Mouse (Mus musculus): Measurements from ENCODE around the gene Cklf. TPM values are rescaled to one million over a fixed set of nuclear protein-coding genes. Genes with fewer than 3 reads are reported as not detected.
A peak's percentile ranks its signal among the peaks of the same experiment; 100 is the strongest.
"Not testable (repeated sequence)": the region's sequence is repeated elsewhere in the genome, so short reads cannot be mapped to it uniquely, and the experiment has no call there.

Gene Cklf
- polyA plus RNA-seq, 1 experiment from 2014 or later = 35.5 TPM

DNA sequence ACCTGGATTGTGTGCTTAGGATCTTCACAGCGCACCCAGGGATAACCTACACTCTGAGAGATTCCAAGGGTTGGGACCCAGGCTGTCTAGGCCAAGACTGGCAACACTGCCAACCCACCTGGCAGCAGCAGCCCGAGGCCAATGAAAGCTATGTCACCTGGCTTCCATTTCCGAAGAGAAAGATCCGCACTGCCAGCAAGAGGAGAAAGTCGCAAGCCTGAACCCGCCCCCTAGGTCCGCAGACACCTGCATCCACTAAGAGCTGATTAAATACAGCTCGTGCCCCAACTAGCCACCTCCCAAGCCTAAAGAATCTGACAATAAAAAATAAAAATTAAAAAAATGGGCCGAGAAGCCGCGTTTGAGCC is 2.8 kb upstream of the Cklf start:
- DNase-seq (ENCODE audit: low spot score) = peak; percentile 15

DNA sequence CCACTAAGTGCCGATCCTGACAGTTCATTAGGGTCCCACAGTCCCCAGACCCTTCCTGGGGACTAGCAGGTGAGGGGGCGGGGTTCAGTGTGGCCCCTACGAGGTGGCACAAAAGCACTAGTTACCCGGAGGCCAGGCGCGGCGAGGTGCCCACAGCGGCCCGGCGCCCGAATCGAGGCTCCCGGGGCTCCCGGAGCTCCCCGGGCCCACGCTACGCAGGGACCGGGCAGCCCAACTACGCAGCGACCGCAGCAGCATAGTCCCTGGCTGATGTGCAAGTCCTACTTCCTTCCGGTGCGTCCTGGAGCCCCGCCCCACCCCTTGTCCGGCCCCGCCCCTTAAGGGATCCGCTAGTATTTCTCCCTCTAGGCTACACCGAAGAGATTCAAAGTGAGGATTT is 2.4 kb upstream of the Cklf start, which contains the start of gene Tk2:
TSS of gene Tk2 (minus strand) at position 283 of the 400 bp plus-strand sequence.
- H3K4me1 ChIP-seq (ENCODE audit: control insufficient read depth, insufficient read depth, low read length) = peaks cover 13% of the 10 kb centered on the region
- peak; percentile 91 for ATAC-seq (ENCODE audit: low read depth)
- DNase-seq (ENCODE audit: low spot score) = peak; percentile 90

More for the DNA sequence above, 2.8 kb upstream of the Cklf start:
- peak overlapping the region; percentile 52; the same call in 1 of the 2 replicates for H3K27ac ChIP-seq (replicated peaks; ENCODE audit: low read depth, low read length)
- no peaks in the 10 kb centered on the region for H3K9me3 ChIP-seq (ENCODE audit: control insufficient read depth, low read length)
- 1% methylated on average over 11 of the region's 11 CpGs for WGBS
- peaks cover 3% of the 10 kb centered on the region; the same call in 1 of the 2 replicates for H3K27me3 ChIP-seq (replicated peaks; ENCODE audit: control insufficient read depth, insufficient read depth, low read length)
- H3K4me1 ChIP-seq (ENCODE audit: control insufficient read depth, insufficient read depth, low read length) = peaks cover 13% of the 10 kb centered on the region
- peak overlapping the region; percentile 83 for H3K9ac ChIP-seq (ENCODE audit: low read depth, low read length)
- H3K4me2 ChIP-seq (ENCODE audit: low read depth, low read length) = peak overlapping the region; percentile 89
- H3K36me3 ChIP-seq (ENCODE audit: control insufficient read depth, insufficient read depth, low read length) = peaks cover 13% of the 10 kb centered on the region; the same call in 1 of the 2 replicates
- ATAC-seq (ENCODE audit: low read depth) = peak; percentile 7; the same call in 1 of the 2 replicates
- peak overlapping the region; percentile 88 for H3K4me3 ChIP-seq (ENCODE audit: low read depth, low read length)

DNA sequence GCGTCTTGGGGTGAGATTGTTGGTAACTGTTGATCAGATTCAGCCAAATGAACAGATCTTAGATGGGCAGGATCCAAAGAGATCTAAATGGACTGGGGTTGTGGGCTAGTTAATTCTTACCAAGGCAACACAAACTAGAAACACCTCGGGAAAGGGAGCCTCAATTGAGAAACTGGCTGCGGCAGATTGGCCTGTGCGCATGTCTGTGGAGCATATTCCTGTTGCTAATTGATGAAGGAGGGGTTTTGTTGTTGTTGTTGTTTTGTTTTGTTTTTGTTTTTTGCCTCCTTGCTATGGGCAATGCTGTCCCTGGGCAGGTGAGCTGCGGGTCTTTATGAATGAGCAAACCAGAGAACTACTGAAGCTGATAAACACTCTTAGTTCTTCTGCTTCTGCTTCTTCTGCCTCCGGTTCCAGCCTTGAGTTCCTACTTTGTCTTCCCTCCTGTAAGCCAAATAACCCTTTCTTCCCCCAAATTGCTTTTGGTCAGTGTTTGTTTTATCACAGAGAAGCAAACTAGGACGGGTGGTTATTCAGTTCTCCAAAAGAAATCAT is 1.1 kb upstream of the Cklf start:
- Histone ChIP-seq H3K27me3 (replicated peaks; ENCODE audit: control insufficient read depth, insufficient read depth, low read length) (peaks cover 3% of the 10 kb centered on the region; the same call in 1 of the 2 replicates), H3K36me3 (ENCODE audit: control insufficient read depth, insufficient read depth, low read length) (peaks cover 8% of the 10 kb centered on the region; the same call in 1 of the 2 replicates), H3K27ac (replicated peaks; ENCODE audit: low read depth, low read length) (no peak overlapping the region), H3K4me1 (ENCODE audit: control insufficient read depth, insufficient read depth, low read length) (peaks cover 13% of the 10 kb centered on the region), H3K9me3 (ENCODE audit: control insufficient read depth, low read length) (no peaks in the 10 kb centered on the region), H3K4me3 (ENCODE audit: low read depth, low read length) (no peak overlapping the region), H3K4me2 (ENCODE audit: low read depth, low read length) (no peak overlapping the region), H3K9ac (ENCODE audit: low read depth, low read length) (no peak overlapping the region)
- DNase-seq (ENCODE audit: low spot score) = no peak
- WGBS = 81% methylated on average over 7 of the region's 7 CpGs
- ATAC-seq (ENCODE audit: low read depth) = no peak

More for the DNA sequence above, 2.4 kb upstream of the Cklf start, which contains the start of gene Tk2:
- H3K27me3 ChIP-seq (replicated peaks; ENCODE audit: control insufficient read depth, insufficient read depth, low read length) = peaks cover 3% of the 10 kb centered on the region; the same call in 1 of the 2 replicates
- H3K4me3 ChIP-seq (ENCODE audit: low read depth, low read length) = peak within 1 kb of the TSS; percentile 88
- peaks cover 9% of the 10 kb centered on the region; the same call in 1 of the 2 replicates for H3K36me3 ChIP-seq (ENCODE audit: control insufficient read depth, insufficient read depth, low read length)
- H3K9me3 ChIP-seq (ENCODE audit: control insufficient read depth, low read length) = no peaks in the 10 kb centered on the region
- H3K4me2 ChIP-seq (ENCODE audit: low read depth, low read length) = peak within 1 kb of the TSS; percentile 89
- WGBS = 0% methylated on average over 9 of the region's 28 CpGs
- peak within 1 kb of the TSS; percentile 83 for H3K9ac ChIP-seq (ENCODE audit: low read depth, low read length)
- H3K27ac ChIP-seq (replicated peaks; ENCODE audit: low read depth, low read length) = peak within 1 kb of the TSS; percentile 52; the same call in 1 of the 2 replicates

DNA sequence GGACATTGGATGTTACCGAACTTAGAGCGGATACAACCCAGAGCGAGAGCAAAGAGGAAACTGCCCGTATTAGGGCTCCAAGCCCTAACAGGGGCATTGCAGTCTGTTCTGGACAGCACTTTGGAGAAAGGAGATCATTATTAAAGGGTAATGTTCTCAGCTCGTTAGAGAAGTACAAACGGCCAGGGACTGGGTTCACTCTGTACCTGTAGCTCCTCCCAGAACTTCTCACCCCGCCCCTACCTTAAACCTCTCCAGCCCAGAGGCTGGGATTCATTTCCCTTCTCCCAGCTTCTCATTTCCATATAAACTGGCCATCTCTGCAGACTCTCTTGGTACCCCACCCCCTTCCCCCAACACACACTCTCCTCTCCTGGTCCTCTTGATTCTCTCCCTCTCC is 800 bp downstream of the Cklf start:
- DNase-seq (ENCODE audit: low spot score) (peak; percentile 16), ATAC-seq (ENCODE audit: low read depth) (peak; percentile 7; the same call in 1 of the 2 replicates)
- peak overlapping the region; percentile 73 for H3K4me3 ChIP-seq (ENCODE audit: low read depth, low read length)
- 0% methylated on average over 7 of the region's 7 CpGs for WGBS
- H3K27me3 ChIP-seq (replicated peaks; ENCODE audit: control insufficient read depth, insufficient read depth, low read length) = peaks cover 3% of the 10 kb centered on the region; the same call in 1 of the 2 replicates
- H3K27ac ChIP-seq (replicated peaks; ENCODE audit: low read depth, low read length) = no peak overlapping the region
- H3K9ac ChIP-seq (ENCODE audit: low read depth, low read length) = peak overlapping the region; percentile 82
- peak overlapping the region; percentile 65 for H3K4me2 ChIP-seq (ENCODE audit: low read depth, low read length)
- H3K36me3 ChIP-seq (ENCODE audit: control insufficient read depth, insufficient read depth, low read length) = no peaks in the 10 kb centered on the region
- H3K9me3 ChIP-seq (ENCODE audit: control insufficient read depth, low read length) = no peaks in the 10 kb centered on the region
- peaks cover 13% of the 10 kb centered on the region for H3K4me1 ChIP-seq (ENCODE audit: control insufficient read depth, insufficient read depth, low read length)

DNA sequence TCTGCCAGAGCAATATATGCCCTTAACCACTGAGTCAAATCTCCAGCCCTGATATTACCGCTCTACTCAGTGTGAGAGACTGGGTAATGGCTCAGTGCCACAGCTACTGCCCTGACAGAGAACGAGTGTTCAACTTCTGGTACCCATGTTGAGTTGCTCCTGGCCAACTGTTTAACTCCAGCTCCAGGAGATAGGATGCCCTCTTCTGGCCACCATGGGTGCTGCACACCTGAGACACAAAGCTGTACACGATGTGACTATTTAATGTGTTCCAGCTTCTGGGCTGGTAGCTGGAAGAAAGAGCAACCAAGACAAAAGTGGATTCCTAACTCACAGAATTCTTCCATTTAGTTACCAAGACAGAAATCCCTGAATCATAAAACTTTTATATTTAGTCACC is 2.4 kb downstream of the Cklf start:
- Histone ChIP-seq H3K27me3 (replicated peaks; ENCODE audit: control insufficient read depth, insufficient read depth, low read length) (peaks cover 3% of the 10 kb centered on the region; the same call in 1 of the 2 replicates), H3K27ac (replicated peaks; ENCODE audit: low read depth, low read length) (no peak overlapping the region), H3K4me1 (ENCODE audit: control insufficient read depth, insufficient read depth, low read length) (peaks cover 7% of the 10 kb centered on the region), H3K4me3 (ENCODE audit: low read depth, low read length) (no peak overlapping the region), H3K9me3 (ENCODE audit: control insufficient read depth, low read length) (peaks cover 4% of the 10 kb centered on the region; the same call in 1 of the 2 replicates), H3K4me2 (ENCODE audit: low read depth, low read length) (no peak overlapping the region), H3K36me3 (ENCODE audit: control insufficient read depth, insufficient read depth, low read length) (peaks cover 10% of the 10 kb centered on the region), H3K9ac (ENCODE audit: low read depth, low read length) (no peak overlapping the region)
- 93% methylated on average over 3 of the region's 3 CpGs for WGBS
- DNase-seq (ENCODE audit: low spot score) (no peak), ATAC-seq (ENCODE audit: low read depth) (no peak)

DNA sequence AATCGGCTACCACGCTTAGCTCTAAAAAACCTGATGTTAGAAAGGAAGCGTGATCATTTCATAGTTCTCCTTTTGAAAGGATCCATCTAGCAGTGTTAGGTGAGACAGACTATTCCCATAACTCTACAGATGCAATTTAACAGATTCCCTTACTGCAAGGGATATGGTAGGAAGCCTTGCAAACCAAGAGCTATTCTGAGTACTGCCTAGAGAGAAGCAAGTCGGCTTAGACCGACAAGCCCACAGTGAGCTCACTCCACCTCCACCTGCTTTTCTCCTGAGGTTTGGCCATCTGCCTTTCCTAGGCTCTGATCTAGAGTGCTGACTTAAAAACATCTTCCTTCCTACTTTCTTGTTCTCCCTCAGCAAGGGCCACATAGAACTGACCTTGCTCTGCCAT is 11.1 kb downstream of the Cklf start:
- H3K27me3 ChIP-seq (replicated peaks; ENCODE audit: control insufficient read depth, insufficient read depth, low read length); H3K9me3 ChIP-seq (ENCODE audit: control insufficient read depth, low read length); H3K4me1 ChIP-seq (ENCODE audit: control insufficient read depth, insufficient read depth, low read length); DNase-seq (ENCODE audit: low spot score); H3K4me2 ChIP-seq (ENCODE audit: low read depth, low read length); H3K27ac ChIP-seq (replicated peaks; ENCODE audit: low read depth, low read length); H3K9ac ChIP-seq (ENCODE audit: low read depth, low read length); H3K4me3 ChIP-seq (ENCODE audit: low read depth, low read length); ATAC-seq (ENCODE audit: low read depth): not testable (repeated sequence)
- WGBS = 93% methylated on average over 5 of the region's 5 CpGs
- peaks cover 43% of the 10 kb centered on the region for H3K36me3 ChIP-seq (ENCODE audit: control insufficient read depth, insufficient read depth, low read length)

DNA sequence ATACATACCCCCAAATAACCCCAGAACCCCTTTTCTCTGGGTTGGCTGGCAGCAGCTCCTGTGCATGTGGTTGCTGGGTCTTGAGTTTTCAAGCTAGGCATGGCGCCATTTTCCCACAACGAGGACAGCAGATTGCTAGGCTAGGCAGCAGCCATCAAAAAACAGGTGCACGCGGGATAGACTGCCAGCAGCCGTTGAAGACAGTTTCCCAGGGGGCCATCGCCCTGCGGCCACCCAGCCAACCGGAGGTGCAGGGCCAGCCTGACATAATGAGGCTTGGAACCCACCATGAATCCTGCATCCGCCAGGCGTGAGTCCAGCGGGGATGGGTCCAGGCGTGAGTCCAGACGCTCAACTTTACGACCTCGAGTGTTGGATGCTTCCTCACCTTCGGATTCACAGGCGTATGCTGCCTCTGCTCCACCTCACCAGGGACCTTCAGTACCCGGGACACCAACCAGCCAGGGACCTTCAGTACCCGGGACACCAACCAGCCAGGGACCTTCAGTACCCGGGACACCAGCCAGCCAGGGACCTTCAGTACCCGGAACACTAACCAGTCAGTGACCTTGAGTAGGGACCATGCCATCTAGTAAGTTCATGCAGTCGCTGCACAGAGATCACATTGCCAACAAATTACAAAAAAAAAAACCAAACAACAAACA is 13.7 kb downstream of the Cklf start:
- ATAC-seq (ENCODE audit: low read depth); H3K27ac ChIP-seq (replicated peaks; ENCODE audit: low read depth, low read length); H3K4me3 ChIP-seq (ENCODE audit: low read depth, low read length); H3K9ac ChIP-seq (ENCODE audit: low read depth, low read length); H3K9me3 ChIP-seq (ENCODE audit: control insufficient read depth, low read length); H3K27me3 ChIP-seq (replicated peaks; ENCODE audit: control insufficient read depth, insufficient read depth, low read length); DNase-seq (ENCODE audit: low spot score); H3K4me1 ChIP-seq (ENCODE audit: control insufficient read depth, insufficient read depth, low read length); H3K4me2 ChIP-seq (ENCODE audit: low read depth, low read length): not testable (repeated sequence)
- H3K36me3 ChIP-seq (ENCODE audit: control insufficient read depth, insufficient read depth, low read length) = peaks cover 19% of the 10 kb centered on the region
- 94% methylated on average over 18 of the region's 22 CpGs for WGBS

DNA sequence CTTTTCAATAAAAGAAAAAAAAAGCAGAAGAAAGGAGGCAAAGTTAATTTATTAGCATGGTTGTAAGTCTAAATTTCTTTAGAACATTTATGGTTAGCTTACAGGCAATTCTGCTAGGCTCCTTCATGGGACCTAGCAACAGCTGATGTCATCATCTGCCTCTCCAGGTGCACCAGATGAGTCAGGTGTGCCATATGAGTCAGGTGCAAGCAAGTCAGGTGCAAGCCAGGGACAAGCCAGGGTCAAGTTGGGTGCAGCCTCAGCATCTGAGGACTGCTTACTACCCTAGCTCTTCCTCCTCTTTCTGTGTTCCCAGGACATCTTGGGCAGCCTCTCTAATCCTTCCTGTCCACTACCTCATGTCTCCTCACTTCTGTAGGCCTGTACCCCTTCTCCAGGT is 17.7 kb downstream of the Cklf start:
- Histone ChIP-seq H3K9ac (ENCODE audit: low read depth, low read length) (no peak overlapping the region), H3K4me2 (ENCODE audit: low read depth, low read length) (no peak overlapping the region), H3K27ac (replicated peaks; ENCODE audit: low read depth, low read length) (no peak overlapping the region), H3K9me3 (ENCODE audit: control insufficient read depth, low read length) (no peaks in the 10 kb centered on the region), H3K4me3 (ENCODE audit: low read depth, low read length) (no peak overlapping the region), H3K4me1 (ENCODE audit: control insufficient read depth, insufficient read depth, low read length) (no peaks in the 10 kb centered on the region), H3K27me3 (replicated peaks; ENCODE audit: control insufficient read depth, insufficient read depth, low read length) (no peaks in the 10 kb centered on the region), H3K36me3 (ENCODE audit: control insufficient read depth, insufficient read depth, low read length) (peaks cover 15% of the 10 kb centered on the region)
- DNase-seq (ENCODE audit: low spot score) (no peak), ATAC-seq (ENCODE audit: low read depth) (no peak)
